In the genomic region with DNA sequence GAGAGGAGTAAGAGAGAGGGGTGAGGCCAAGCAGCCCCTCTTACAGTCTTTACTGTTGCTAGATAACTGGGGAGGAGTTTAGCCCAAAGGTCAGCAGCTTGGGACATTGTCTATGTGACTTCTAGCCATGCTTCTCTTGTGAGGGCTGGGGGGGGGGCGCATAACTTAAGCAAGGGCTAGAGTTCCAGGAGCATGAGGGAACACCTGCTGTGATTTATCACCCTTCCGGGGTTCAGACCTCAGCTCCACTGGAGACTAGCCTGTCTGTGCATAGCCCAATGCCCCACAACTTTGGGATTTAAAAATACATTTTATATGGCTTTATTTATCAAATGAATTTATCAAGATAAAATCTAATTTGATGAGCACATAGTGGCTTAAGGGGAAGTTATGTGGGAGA, we compare ENCODE assay signal across 27 mouse cellular contexts.
"Had no signal": no experiment of that assay in that cellular context is flagged by ENCODE, and none has a peak within 500 bp of the region (broad histone marks: within the 10 kb centered on the region; RNA-seq: fewer than 3 reads in every experiment).

No protein-coding gene starts in this region.

- DNase-seq: cerebellum, adult 2 months; cerebellum, adult 8-10 months; cerebellum, adult 9-10 months; cerebellum, adult 9-11 months; cerebellum, postnatal 10 days; cerebellum, postnatal 14 days; cerebellum, postnatal 25 days; cerebellum, postnatal 36 days; embryo, embryonic 11 days; forebrain, postnatal 0 days; gastrocnemius, adult 2 months; gastrocnemius, postnatal 10 days; gastrocnemius, postnatal 14 days; gastrocnemius, postnatal 25 days; gastrocnemius, postnatal 36 days; heart, adult 18-20 months; heart, adult 2 months had no signal

- H3K27me3 ChIP-seq: embryonic facial prominence, embryonic 12.5 days; embryonic facial prominence, embryonic 15.5 days; forebrain, embryonic 12.5 days; forebrain, embryonic 13.5 days; forebrain, embryonic 15.5 days had no signal

- H3K4me1 ChIP-seq: embryonic facial prominence, embryonic 12.5 days; embryonic facial prominence, embryonic 15.5 days; forebrain, embryonic 10.5 days; forebrain, embryonic 12.5 days; forebrain, embryonic 13.5 days; forebrain, embryonic 15.5 days; heart, embryonic 10.5 days had no signal

- H3K4me2 ChIP-seq: embryonic facial prominence, embryonic 12.5 days; embryonic facial prominence, embryonic 15.5 days; forebrain, embryonic 12.5 days; forebrain, embryonic 13.5 days; forebrain, embryonic 15.5 days had no signal

- H3K4me3 ChIP-seq: embryonic facial prominence, embryonic 12.5 days; embryonic facial prominence, embryonic 15.5 days; erythroblast, embryonic 14.5 days; forebrain, embryonic 10.5 days; forebrain, embryonic 12.5 days; forebrain, embryonic 13.5 days; forebrain, embryonic 15.5 days; gastrocnemius, adult 2 months; heart, adult 2 months; heart, embryonic 10.5 days had no signal

- H3K9me3 ChIP-seq: embryonic facial prominence, embryonic 12.5 days; embryonic facial prominence, embryonic 15.5 days; forebrain, embryonic 10.5 days; forebrain, embryonic 12.5 days; forebrain, embryonic 13.5 days; forebrain, embryonic 15.5 days; heart, embryonic 10.5 days had no signal

- ATAC-seq: forebrain, embryonic 13.5 days; forebrain, embryonic 14.5 days; forebrain, embryonic 15.5 days; forebrain, embryonic 16.5 days; forebrain, postnatal 0 days had no signal

- H3K27ac ChIP-seq: embryonic facial prominence, embryonic 12.5 days; embryonic facial prominence, embryonic 15.5 days; forebrain, embryonic 10.5 days; forebrain, embryonic 12.5 days; forebrain, embryonic 13.5 days; forebrain, embryonic 15.5 days; gastrocnemius, adult 2 months; heart, adult 2 months; heart, embryonic 10.5 days had no signal

- H3K9ac ChIP-seq: embryonic facial prominence, embryonic 12.5 days; embryonic facial prominence, embryonic 15.5 days; forebrain, embryonic 12.5 days; forebrain, embryonic 13.5 days; forebrain, embryonic 15.5 days; forebrain, postnatal 0 days had no signal
